Mouse (Mus musculus): ENCODE results near the gene Itpk1. TPM values are rescaled to one million over a fixed set of nuclear protein-coding genes. Genes with fewer than 3 reads are reported as not detected.

The Itpk1 gene
- polyA plus RNA-seq, 1 experiment = 34.2 TPM

GRCm38 (mm10) chr12:102519929-102520720 lies 184.6 kb downstream of the Itpk1 start:
- 96% methylated on average over 12 of the region's 12 CpGs for WGBS
- Histone ChIP-seq H3K27me3 (ENCODE audit: control insufficient read depth, insufficient read depth, low read length) (no peaks in the 10 kb centered on the region), H3K27ac (ENCODE audit: control insufficient read depth, insufficient read depth, low read length) (no peak overlapping the region), H3K36me3 (ENCODE audit: control insufficient read depth, insufficient read depth, low read length) (no peaks in the 10 kb centered on the region), H3K4me1 (replicated peaks; ENCODE audit: control insufficient read depth, insufficient read depth, low read length) (no peaks in the 10 kb centered on the region), H3K4me3 (ENCODE audit: control insufficient read depth, insufficient read depth, low read length) (no peak overlapping the region)
- no peak for DNase-seq
- TF ChIP-seq CTCF (IDR thresholded peaks at IDR 0.05; ENCODE audit: borderline replicate concordance, control insufficient read depth, extremely low read depth, insufficient read depth, low read length, poor library complexity) (no peak), POLR2A (IDR thresholded peaks at IDR 0.05; ENCODE audit: control insufficient read depth, extremely low read depth, insufficient read depth, low read length, poor library complexity) (no peak)

Other genes starting within 250 kb of the Itpk1 start
- 13.3 and 14.3 TPM in 2 replicates for gene Golga5, start 235.8 kb downstream of the Itpk1 start, polyA plus RNA-seq (2012; rRNA removed)
- 7.3 and 12.4 TPM in 2 replicates for gene Chga, start 150.0 kb downstream of the Itpk1 start, polyA plus RNA-seq (2012; rRNA removed)
- 0.71 and 1.3 TPM in 2 replicates for gene Moap1, start 38.7 kb upstream of the Itpk1 start, polyA plus RNA-seq (2012; rRNA removed)
- 4.2 and 4.4 TPM in 2 replicates for gene Tmem251, start 38.8 kb upstream of the Itpk1 start, polyA plus RNA-seq (2012; rRNA removed)
- not detected in 2 replicates for gene Gm28051, start 52.8 kb upstream of the Itpk1 start, polyA plus RNA-seq (2012; rRNA removed)
- gene Gon7, start 52.9 kb upstream of the Itpk1 start, polyA plus RNA-seq (2012; rRNA removed) = 19.4 and 25.0 TPM in 2 replicates
- 28.7 and 29.0 TPM in 2 replicates for gene Ubr7, start 53.0 kb upstream of the Itpk1 start, polyA plus RNA-seq (2012; rRNA removed)
- 3.6 and 4.2 TPM in 2 replicates for gene Gm20604, start 53.7 kb upstream of the Itpk1 start, polyA plus RNA-seq (2012; rRNA removed)
- 22.1 and 23.8 TPM in 2 replicates for gene Btbd7, start 173.5 kb upstream of the Itpk1 start, polyA plus RNA-seq (2012; rRNA removed)
- not detected in 2 replicates for gene Cox8c, start 194.4 kb upstream of the Itpk1 start, polyA plus RNA-seq (2012; rRNA removed)
- 1.1 and 1.3 TPM in 2 replicates for gene Unc79, start 243.9 kb upstream of the Itpk1 start, polyA plus RNA-seq (2012; rRNA removed)